In the genomic region with DNA sequence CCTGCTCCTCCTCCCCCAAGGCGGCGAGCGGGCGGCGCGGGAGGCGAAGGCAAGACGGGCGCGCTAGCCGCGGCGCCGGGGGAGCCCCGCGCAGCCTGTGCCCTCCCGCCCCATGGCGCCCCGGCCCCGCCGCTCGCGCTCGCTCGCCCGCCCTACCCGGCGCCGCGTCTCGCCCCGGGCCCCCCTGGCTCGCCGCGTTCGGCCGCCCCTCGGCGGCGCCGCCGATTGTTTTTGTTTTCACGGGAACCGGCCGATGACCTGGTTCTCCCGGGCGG, we compare ENCODE assay signal across 8 mouse cellular contexts. TPM values are rescaled to one million over a fixed set of nuclear protein-coding genes. Genes with fewer than 3 reads are reported as not detected.
A peak's percentile ranks its signal among the peaks of the same experiment; 100 is the strongest.
DNase-seq lines count a peak whose midpoint lies in the region; ATAC-seq and TF ChIP-seq lines count a peak whose summit lies in the region.

No protein-coding gene starts in this region.

- peak overlapping the region; percentile 96 for H3K4me3 ChIP-seq in kidney, embryonic 14.5 days (ENCODE audit: low read length)
- H3K4me3 ChIP-seq in bone marrow macrophage, adult 2 months (ENCODE audit: insufficient read depth, low read length): peak overlapping the region; percentile 70
- H3K4me3 ChIP-seq in hindbrain, embryonic 12.5 days: peak overlapping the region; percentile 97
- peak overlapping the region; percentile 98 for H3K4me3 ChIP-seq in midbrain, embryonic 12.5 days

- DNase-seq in kidney, adult 11 months: no peak
- no peak for DNase-seq in natural killer cell, adult 2 months (ENCODE audit: low spot score in 2 of 2)
- no peak for DNase-seq in frontal cortex, postnatal 10 days (ENCODE audit: low spot score in 2 of 2)

- ATAC-seq in kidney, embryonic 14.5 days (ENCODE audit: low FRiP score, low TSS enrichment): peak; percentile 69; the same call in 1 of the 2 replicates
- ATAC-seq in hindbrain, embryonic 12.5 days (ENCODE audit: low FRiP score): no peak; the same call in 1 of the 2 replicates
- ATAC-seq in midbrain, embryonic 12.5 days (ENCODE audit: low FRiP score, low read depth): peak; percentile 74; the same call in 1 of the 2 replicates
- ATAC-seq in granulocyte monocyte progenitor cell, adult 5-6 weeks (replicated peaks; ENCODE audit: poor library complexity, severe bottlenecking): no peak

- peak overlapping the region; percentile 95 for H3K9ac ChIP-seq in kidney, embryonic 14.5 days (ENCODE audit: low read depth, low read length)
- H3K9ac ChIP-seq in hindbrain, embryonic 12.5 days: peak overlapping the region; percentile 94
- H3K9ac ChIP-seq in midbrain, embryonic 12.5 days (replicated peaks): peak overlapping the region; percentile 95

- WGBS in kidney, embryonic 14.5 days: under 1% methylated on average over 40 of the region's 47 CpGs
- WGBS in hindbrain, embryonic 12.5 days: 0% methylated on average over 18 of the region's 47 CpGs
- under 1% methylated on average over 21 of the region's 47 CpGs for WGBS in midbrain, embryonic 12.5 days

- TF ChIP-seq POLR2A in bone marrow macrophage, adult 2 months (IDR thresholded peaks at IDR 0.05; ENCODE audit: borderline replicate concordance, low read depth, low read length): no peak

- peak overlapping the region; percentile 97 for H3K27ac ChIP-seq in kidney, embryonic 14.5 days (ENCODE audit: low read depth, low read length)
- peak overlapping the region; percentile 56 for H3K27ac ChIP-seq in bone marrow macrophage, adult 2 months (ENCODE audit: insufficient read depth, low read depth, low read length)
- H3K27ac ChIP-seq in hindbrain, embryonic 12.5 days: peak overlapping the region; percentile 97
- H3K27ac ChIP-seq in midbrain, embryonic 12.5 days (replicated peaks): peak overlapping the region; percentile 96

- H3K4me2 ChIP-seq in kidney, embryonic 14.5 days (replicated peaks; ENCODE audit: low read depth, low read length): peak overlapping the region; percentile 66
- peak overlapping the region; percentile 72 for H3K4me2 ChIP-seq in hindbrain, embryonic 12.5 days (replicated peaks)
- H3K4me2 ChIP-seq in midbrain, embryonic 12.5 days (replicated peaks): peak overlapping the region; percentile 75

- no peak for TF ChIP-seq CTCF in bone marrow macrophage, adult 2 months (IDR thresholded peaks at IDR 0.05; ENCODE audit: low read depth, low read length)

- no peaks in the 10 kb centered on the region for H3K27me3 ChIP-seq in kidney, embryonic 14.5 days (ENCODE audit: control insufficient read depth, insufficient read depth, low read length)
- H3K27me3 ChIP-seq in hindbrain, embryonic 12.5 days: no peaks in the 10 kb centered on the region
- no peaks in the 10 kb centered on the region for H3K27me3 ChIP-seq in midbrain, embryonic 12.5 days

- peaks cover 32% of the 10 kb centered on the region for H3K4me1 ChIP-seq in kidney, embryonic 14.5 days (ENCODE audit: control insufficient read depth, insufficient read depth, low read length)
- peaks cover 40% of the 10 kb centered on the region for H3K4me1 ChIP-seq in bone marrow macrophage, adult 2 months (ENCODE audit: control insufficient read depth, insufficient read depth, low read length)
- H3K4me1 ChIP-seq in hindbrain, embryonic 12.5 days: peaks cover 38% of the 10 kb centered on the region
- peaks cover 29% of the 10 kb centered on the region for H3K4me1 ChIP-seq in midbrain, embryonic 12.5 days

- no peaks in the 10 kb centered on the region for H3K36me3 ChIP-seq in kidney, embryonic 14.5 days (ENCODE audit: control insufficient read depth, insufficient read depth, low read length)
- no peaks in the 10 kb centered on the region for H3K36me3 ChIP-seq in hindbrain, embryonic 12.5 days
- no peaks in the 10 kb centered on the region for H3K36me3 ChIP-seq in midbrain, embryonic 12.5 days

- H3K9me3 ChIP-seq in kidney, embryonic 14.5 days (ENCODE audit: control insufficient read depth, low read length): no peaks in the 10 kb centered on the region
- H3K9me3 ChIP-seq in hindbrain, embryonic 12.5 days (replicated peaks): no peaks in the 10 kb centered on the region
- H3K9me3 ChIP-seq in midbrain, embryonic 12.5 days: no peaks in the 10 kb centered on the region

RNA-seq across cellular contexts. Expression of gene Rmnd5a, which starts 0.3 kb away (rescaled TPM):
- 11.2 and 13.0 TPM in 2 replicates for polyA plus RNA-seq in kidney, embryonic 14.5 days (2014; fragmentation: Nextera tagmentation; extraction: Ambion mirVana)
- polyA plus RNA-seq in bone marrow macrophage, adult 2 months (2012; ENCODE audit: insufficient read depth, insufficient read length, missing spikeins): 52.9 and 59.1 TPM in 2 replicates
- polyA plus RNA-seq in hindbrain, embryonic 12.5 days (2016; fragmentation: Nextera tagmentation; extraction: Ambion mirVana): 15.5 and 18.4 TPM in 2 replicates
- polyA plus RNA-seq in midbrain, embryonic 12.5 days (2016; fragmentation: Nextera tagmentation; extraction: Ambion mirVana): 15.2 and 17.3 TPM in 2 replicates
- 29.0 and 39.8 TPM in 2 replicates for total RNA-seq in granulocyte monocyte progenitor cell, adult 5-6 weeks (2014; fragmentation: Nextera tagmentation)
- 54.4 TPM in 2 replicates for total RNA-seq in granulocyte monocyte progenitor cell, adult 5-6 weeks (2017)

RNA-seq across cellular contexts. Expression of gene Rnf103, which starts 53.5 kb away (rescaled TPM):
- 14.8 and 20.1 TPM in 2 replicates for polyA plus RNA-seq in kidney, embryonic 14.5 days (2014; fragmentation: Nextera tagmentation; extraction: Ambion mirVana)
- polyA plus RNA-seq in bone marrow macrophage, adult 2 months (2012; ENCODE audit: insufficient read depth, insufficient read length, missing spikeins): 27.2 and 29.2 TPM in 2 replicates
- 27.9 and 29.0 TPM in 2 replicates for polyA plus RNA-seq in hindbrain, embryonic 12.5 days (2016; fragmentation: Nextera tagmentation; extraction: Ambion mirVana)
- 25.0 and 27.4 TPM in 2 replicates for polyA plus RNA-seq in midbrain, embryonic 12.5 days (2016; fragmentation: Nextera tagmentation; extraction: Ambion mirVana)
- total RNA-seq in granulocyte monocyte progenitor cell, adult 5-6 weeks (2014; fragmentation: Nextera tagmentation): 7.1 and 8.6 TPM in 2 replicates
- 7.3 and 10.6 TPM in 2 replicates for total RNA-seq in granulocyte monocyte progenitor cell, adult 5-6 weeks (2017)

Comparison
In these comparisons a context has a peak if more than half of its experiments do, and no peak if none do; other contexts are left out.
1. ATAC-seq: peak in kidney, embryonic 14.5 days (single experiment) and midbrain, embryonic 12.5 days (single experiment); none in hindbrain, embryonic 12.5 days (single experiment) and granulocyte monocyte progenitor cell, adult 5-6 weeks (single experiment).
2. Peak in every context shown above with its lines, with median percentiles within 50 percentile points of each other: H3K27ac ChIP-seq, H3K4me2 ChIP-seq, H3K4me3 ChIP-seq and H3K9ac ChIP-seq.